Comparison of ENCODE assay signal across 14 mouse cellular contexts in genomic region chr10:127171631-127172200, GRCm38 (mm10). TPM values are rescaled to one million over a fixed set of nuclear protein-coding genes. Genes with fewer than 3 reads are reported as not detected.
DNase-seq lines count a peak whose midpoint lies in the region; ATAC-seq and TF ChIP-seq lines count a peak whose summit lies in the region.
"Had no signal": no experiment of that assay in that cellular context is flagged by ENCODE, and none has a peak within 500 bp of the region (broad histone marks: within the 10 kb centered on the region; RNA-seq: fewer than 3 reads in every experiment).

No protein-coding gene starts in this region.

- no peaks in the 10 kb centered on the region for H3K9me3 ChIP-seq in heart, embryonic 10.5 days
- no peaks in the 10 kb centered on the region for H3K9me3 ChIP-seq in E14TG2a.4 (ENCODE audit: low read length)
- no peaks in the 10 kb centered on the region for H3K9me3 ChIP-seq in embryonic facial prominence, embryonic 10.5 days
- H3K9me3 ChIP-seq in hindbrain, embryonic 13.5 days: no peaks in the 10 kb centered on the region
- H3K9me3 ChIP-seq: embryonic facial prominence, embryonic 15.5 days; forebrain, embryonic 10.5 days; forebrain, embryonic 15.5 days; heart, embryonic 12.5 days had no signal

- no peak overlapping the region for H3K27ac ChIP-seq in heart, embryonic 10.5 days
- H3K27ac ChIP-seq in embryonic facial prominence, embryonic 10.5 days (replicated peaks): no peak overlapping the region
- H3K27ac ChIP-seq in hindbrain, embryonic 13.5 days: no peak overlapping the region
- H3K27ac ChIP-seq: embryonic facial prominence, embryonic 15.5 days; forebrain, embryonic 15.5 days; hindbrain, postnatal 0 days had no signal

- no peak for TF ChIP-seq CTCF in E14TG2a.4 (conservative IDR thresholded peaks at IDR 0.05; ENCODE audit: low read length)

- intact Hi-C loops in heart, postnatal 36 days (cut with DNase I): no loop called here

- 82% methylated on average over 15 of the region's 15 CpGs for WGBS in heart, embryonic 10.5 days
- 89% methylated on average over 15 of the region's 15 CpGs for WGBS in embryonic facial prominence, embryonic 10.5 days
- 89% methylated on average over 15 of the region's 15 CpGs for WGBS in hindbrain, embryonic 13.5 days

- no peaks in the 10 kb centered on the region for H3K36me3 ChIP-seq in heart, embryonic 10.5 days
- no peaks in the 10 kb centered on the region for H3K36me3 ChIP-seq in E14TG2a.4 (ENCODE audit: insufficient read depth, low read length)
- H3K36me3 ChIP-seq in embryonic facial prominence, embryonic 10.5 days (replicated peaks): no peaks in the 10 kb centered on the region
- H3K36me3 ChIP-seq in hindbrain, embryonic 13.5 days: peaks cover 37% of the 10 kb centered on the region
- H3K36me3 ChIP-seq: embryonic facial prominence, embryonic 15.5 days; forebrain, embryonic 10.5 days; heart, embryonic 12.5 days had no signal

- H3K4me2 ChIP-seq in hindbrain, embryonic 13.5 days: no peak overlapping the region

- no peak for ATAC-seq in hindbrain, embryonic 13.5 days (ENCODE audit: low FRiP score)
- ATAC-seq: forebrain, embryonic 15.5 days had no signal

- H3K9ac ChIP-seq in hindbrain, embryonic 13.5 days: no peak overlapping the region
- H3K9ac ChIP-seq: embryonic facial prominence, embryonic 15.5 days; forebrain, embryonic 15.5 days had no signal

- peaks cover 34% of the 10 kb centered on the region for H3K4me1 ChIP-seq in heart, embryonic 10.5 days
- peaks cover 65% of the 10 kb centered on the region for H3K4me1 ChIP-seq in E14TG2a.4 (replicated peaks; ENCODE audit: low read depth, low read length)
- H3K4me1 ChIP-seq in embryonic facial prominence, embryonic 10.5 days: peaks cover 33% of the 10 kb centered on the region
- H3K4me1 ChIP-seq in hindbrain, embryonic 13.5 days (replicated peaks): peaks cover 31% of the 10 kb centered on the region

- DNase-seq in heart, embryonic 10.5 days (ENCODE audit: low spot score): peak; percentile 73
- no peak for DNase-seq in heart, postnatal 36 days
- DNase-seq in B cell, adult 2 months: peak; percentile 4 to 10
- no peak for DNase-seq in embryonic facial prominence, embryonic 10.5 days (ENCODE audit: low spot score)

- H3K4me3 ChIP-seq in heart, embryonic 10.5 days: no peak overlapping the region
- 0 out of 2 replicates have a peak overlapping the region, but pooled peaks have one; percentile 78 for H3K4me3 ChIP-seq in E14TG2a.4 (replicated peaks; ENCODE audit: low read length)
- peak overlapping the region; percentile 59; the same call in 1 of the 2 replicates for H3K4me3 ChIP-seq in embryonic facial prominence, embryonic 10.5 days
- H3K4me3 ChIP-seq in hindbrain, embryonic 13.5 days: no peak overlapping the region

- H3K27me3 ChIP-seq in heart, embryonic 10.5 days (ENCODE audit: insufficient read depth, poor library complexity, severe bottlenecking): peaks cover 81% of the 10 kb centered on the region
- peaks cover 39% of the 10 kb centered on the region for H3K27me3 ChIP-seq in E14TG2a.4 (ENCODE audit: insufficient read depth, low read length)
- H3K27me3 ChIP-seq in embryonic facial prominence, embryonic 10.5 days (replicated peaks; ENCODE audit: low read depth, poor library complexity, severe bottlenecking): peaks cover 69% of the 10 kb centered on the region
- peaks cover 95% of the 10 kb centered on the region for H3K27me3 ChIP-seq in hindbrain, embryonic 13.5 days
- H3K27me3 ChIP-seq: Patski had no signal

RNA-seq across cellular contexts. Expression of gene B4galnt1, which starts 6.7 kb away (rescaled TPM):
- 1.5 and 3.6 TPM in 2 replicates for polyA plus RNA-seq in heart, embryonic 10.5 days (2016; fragmentation: Nextera tagmentation; extraction: Ambion mirVana)
- total RNA-seq in heart, postnatal 36 days (2021): 1 to 10 TPM; 1.6 to 2.7 TPM
- 3.0 and 3.8 TPM in 2 replicates for polyA plus RNA-seq in embryonic facial prominence, embryonic 10.5 days (2016; fragmentation: Nextera tagmentation; extraction: Ambion mirVana)
- polyA plus RNA-seq in hindbrain, embryonic 13.5 days (2015; fragmentation: Nextera tagmentation; extraction: Ambion mirVana): 40.6 and 42.3 TPM in 2 replicates

RNA-seq across cellular contexts. Expression of gene Slc26a10, which starts 8.7 kb away (rescaled TPM):
- polyA plus RNA-seq in heart, embryonic 10.5 days (2016; fragmentation: Nextera tagmentation; extraction: Ambion mirVana): 9.2 and 12.9 TPM in 2 replicates
- total RNA-seq in heart, postnatal 36 days (2021): 10 to 100 TPM; 17.2 to 23.1 TPM
- polyA plus RNA-seq in embryonic facial prominence, embryonic 10.5 days (2016; fragmentation: Nextera tagmentation; extraction: Ambion mirVana): 2.1 and 2.9 TPM in 2 replicates
- 1.0 and 1.1 TPM in 2 replicates for polyA plus RNA-seq in hindbrain, embryonic 13.5 days (2015; fragmentation: Nextera tagmentation; extraction: Ambion mirVana)
- polyA plus RNA-seq: erythroblast, embryonic 14.5 days had no signal

RNA-seq across cellular contexts. Expression of gene Arhgef25, which starts 18.2 kb away (rescaled TPM):
- polyA plus RNA-seq in heart, embryonic 10.5 days (2016; fragmentation: Nextera tagmentation; extraction: Ambion mirVana): 21.4 and 28.8 TPM in 2 replicates
- total RNA-seq in heart, postnatal 36 days (2021): 10 to 100 TPM; 12.4 to 12.8 TPM
- polyA plus RNA-seq in embryonic facial prominence, embryonic 10.5 days (2016; fragmentation: Nextera tagmentation; extraction: Ambion mirVana): 26.9 and 29.6 TPM in 2 replicates
- 28.4 and 30.7 TPM in 2 replicates for polyA plus RNA-seq in hindbrain, embryonic 13.5 days (2015; fragmentation: Nextera tagmentation; extraction: Ambion mirVana)
- polyA plus RNA-seq: activated CD4-positive, CD25-positive, alpha-beta regulatory T cell, adult 4 months had no signal

RNA-seq across cellular contexts. Expression of gene Dtx3, which starts 23.8 kb away (rescaled TPM):
- 78.4 and 91.4 TPM in 2 replicates for polyA plus RNA-seq in heart, embryonic 10.5 days (2016; fragmentation: Nextera tagmentation; extraction: Ambion mirVana)
- 10 to 100 TPM; 25.8 to 29.4 TPM for total RNA-seq in heart, postnatal 36 days (2021)
- 107 and 115 TPM in 2 replicates for polyA plus RNA-seq in embryonic facial prominence, embryonic 10.5 days (2016; fragmentation: Nextera tagmentation; extraction: Ambion mirVana)
- 211 and 221 TPM in 2 replicates for polyA plus RNA-seq in hindbrain, embryonic 13.5 days (2015; fragmentation: Nextera tagmentation; extraction: Ambion mirVana)

RNA-seq across cellular contexts. Expression of gene Pip4k2c, which starts 39.7 kb away (rescaled TPM):
- polyA plus RNA-seq in heart, embryonic 10.5 days (2016; fragmentation: Nextera tagmentation; extraction: Ambion mirVana): 27.9 and 29.3 TPM in 2 replicates
- 10 to 100 TPM; 26.9 to 29.9 TPM for total RNA-seq in heart, postnatal 36 days (2021)
- 25.3 and 25.9 TPM in 2 replicates for polyA plus RNA-seq in embryonic facial prominence, embryonic 10.5 days (2016; fragmentation: Nextera tagmentation; extraction: Ambion mirVana)
- polyA plus RNA-seq in hindbrain, embryonic 13.5 days (2015; fragmentation: Nextera tagmentation; extraction: Ambion mirVana): 20.0 and 22.1 TPM in 2 replicates

Comparison
In these comparisons a context has a peak if more than half of its experiments do, and no peak if none do; other contexts are left out.
1. DNase-seq: peak in heart, embryonic 10.5 days (single experiment) and B cell, adult 2 months (2 of 2); none in heart, postnatal 36 days (0 of 2) and embryonic facial prominence, embryonic 10.5 days (single experiment).
2. H3K4me3 ChIP-seq: peak in E14TG2a.4 (single experiment) and embryonic facial prominence, embryonic 10.5 days (single experiment); none in heart, embryonic 10.5 days (single experiment) and hindbrain, embryonic 13.5 days (single experiment).